Mouse (Mus musculus) heart, adult 18-20 months (tissue): ENCODE results near the gene Stub1. TPM values are rescaled to one million over a fixed set of nuclear protein-coding genes. Genes with fewer than 3 reads are reported as not detected.

ENCODE experiments used
- DNase-seq, 2 experiments: peaks; one replicate each; pipeline ENCODE4 v3.0.0; 2021 to 2022; ENCODE audit warnings: mixed read lengths in 1 of 2
- total RNA-seq, 2 experiments: library from RNA; stranded (reverse); gene quantifications; 2 replicates each; pipeline ENCODE4 v1.2.3; 2021

Gene Stub1
- total RNA-seq, 2 experiments from 2014 or later = 113 to 128 TPM

DNA sequence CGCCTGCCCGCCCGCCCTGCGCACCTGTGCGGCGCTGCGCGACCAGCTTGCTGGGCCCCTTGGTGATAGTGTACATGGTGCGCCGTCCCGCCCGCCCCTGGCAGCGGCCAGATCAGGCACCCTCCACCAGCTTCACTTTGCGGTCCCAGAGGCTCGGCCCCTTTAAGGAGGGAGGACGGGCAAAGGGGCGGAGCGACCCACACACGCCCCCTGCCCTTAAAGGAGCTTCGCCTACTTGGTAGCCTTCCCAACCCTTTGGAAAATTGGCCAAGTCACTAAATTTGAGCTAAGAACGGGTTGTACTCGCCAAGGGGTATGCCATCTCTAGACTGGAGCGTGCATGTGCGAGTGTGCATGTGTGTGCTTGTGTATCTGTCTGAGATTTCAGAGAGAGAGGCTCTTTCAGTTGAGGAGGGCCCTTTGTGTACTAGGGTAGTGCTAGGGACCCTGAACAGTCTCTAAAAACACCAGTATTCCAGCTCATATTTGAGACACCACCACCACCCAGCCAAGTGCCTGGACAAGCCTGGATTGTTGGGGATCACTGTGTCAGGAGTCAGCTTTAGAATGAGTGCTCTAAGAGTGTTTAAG, 35.5 kb upstream of the Stub1 start, which contains the start of gene Mcrip2:
TSS of gene Mcrip2 (minus strand) at position 164 of the 591 bp plus-strand sequence.
- peak; percentile 89 to 92 for DNase-seq

DNA sequence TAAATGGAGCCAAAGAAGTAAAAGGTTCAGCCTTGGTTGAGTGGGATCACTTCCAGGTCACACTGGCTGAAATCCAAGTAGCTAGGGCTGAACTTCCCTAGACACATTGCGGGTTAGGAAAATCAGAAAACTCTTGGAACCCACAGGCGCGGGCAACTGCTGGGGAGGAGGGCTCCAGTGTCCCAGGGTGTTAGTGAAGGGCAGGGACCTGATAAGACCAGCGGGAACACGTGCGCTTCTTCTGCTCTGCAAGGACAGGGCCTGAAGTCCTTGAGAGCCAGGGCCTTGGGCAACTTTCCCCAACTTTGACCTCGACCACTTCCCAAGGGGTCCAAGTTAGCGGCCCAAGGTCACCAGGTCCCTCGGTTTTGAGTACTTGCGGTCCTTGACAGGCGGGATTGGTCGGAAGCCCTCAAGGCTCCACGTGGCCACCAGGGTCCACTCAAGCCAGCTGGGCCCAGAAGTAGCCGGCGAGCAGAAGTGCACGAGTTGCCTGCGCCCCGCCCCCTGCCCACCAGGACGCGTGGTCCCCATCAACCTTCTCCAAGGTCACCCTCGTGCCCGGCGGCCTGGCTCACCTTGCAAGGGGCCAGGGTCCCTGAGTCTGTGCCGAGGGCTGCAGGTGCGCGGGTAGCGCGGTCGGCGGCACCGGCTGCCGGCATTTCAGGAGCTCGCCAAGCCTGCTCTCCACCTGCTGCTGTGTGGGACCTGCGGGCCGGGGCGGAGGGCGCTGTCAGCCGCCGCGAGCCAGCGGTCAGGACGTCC, 34.8 kb upstream of the Stub1 start:
- DNase-seq = peak; percentile 76 to 82

DNA sequence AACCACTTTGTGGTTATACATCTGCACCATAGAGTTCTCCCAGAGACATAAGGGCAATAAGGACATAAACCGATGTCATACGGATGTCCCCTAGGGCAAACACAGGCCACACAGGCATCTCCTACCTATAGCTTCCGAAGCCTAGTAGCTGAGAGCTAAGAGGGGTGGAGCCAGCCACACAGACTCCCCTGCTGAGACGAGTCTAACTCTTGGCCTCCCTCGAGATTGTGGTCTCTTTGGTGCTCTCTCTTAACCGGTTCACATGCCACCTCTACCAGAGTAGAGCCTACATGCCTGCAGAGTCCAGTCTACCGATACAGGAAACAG, 34.3 kb upstream of the Stub1 start:
- DNase-seq = no peak

DNA sequence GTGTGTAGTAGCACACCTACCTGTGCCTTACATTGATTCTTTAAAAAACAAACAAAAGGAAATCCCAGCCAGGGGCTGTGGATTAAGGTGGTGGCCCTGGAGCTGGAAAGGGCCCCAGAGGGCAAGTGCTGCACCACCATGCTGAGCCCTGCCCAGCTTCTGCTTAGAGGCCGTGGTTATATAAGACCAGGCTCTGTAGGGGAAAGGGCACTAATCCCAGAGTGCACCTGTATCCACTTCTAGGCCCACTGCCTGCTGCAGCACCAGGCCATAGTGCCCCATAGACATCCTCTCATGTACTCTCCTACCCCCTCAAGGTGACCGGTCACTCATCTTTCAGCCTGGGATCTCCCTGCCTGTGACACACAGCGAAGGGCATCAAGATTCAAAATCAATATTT, 33.0 kb upstream of the Stub1 start:
- DNase-seq = peak in 1 of 2 experiments; percentile 62

DNA sequence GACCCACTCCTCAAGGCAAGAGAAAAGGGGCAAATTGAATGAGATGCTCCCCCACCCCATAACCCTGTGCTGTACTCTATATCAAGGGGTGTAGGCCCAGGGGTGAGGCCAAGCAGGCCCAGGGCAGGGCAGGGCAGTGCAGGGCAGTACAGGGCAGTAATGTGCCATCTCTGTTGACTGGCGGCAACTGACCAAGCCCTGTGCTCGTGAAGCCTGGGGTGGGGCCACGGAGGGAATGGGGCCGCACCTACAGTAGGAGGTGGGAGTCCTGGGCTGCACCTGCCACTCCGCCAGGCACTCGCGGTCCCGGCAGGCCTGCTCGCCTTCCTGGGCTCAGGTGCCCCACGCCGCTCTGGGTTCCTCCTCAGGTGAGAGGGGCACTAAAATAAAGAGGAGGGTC, 32.1 kb upstream of the Stub1 start:
- DNase-seq = no peak

DNA sequence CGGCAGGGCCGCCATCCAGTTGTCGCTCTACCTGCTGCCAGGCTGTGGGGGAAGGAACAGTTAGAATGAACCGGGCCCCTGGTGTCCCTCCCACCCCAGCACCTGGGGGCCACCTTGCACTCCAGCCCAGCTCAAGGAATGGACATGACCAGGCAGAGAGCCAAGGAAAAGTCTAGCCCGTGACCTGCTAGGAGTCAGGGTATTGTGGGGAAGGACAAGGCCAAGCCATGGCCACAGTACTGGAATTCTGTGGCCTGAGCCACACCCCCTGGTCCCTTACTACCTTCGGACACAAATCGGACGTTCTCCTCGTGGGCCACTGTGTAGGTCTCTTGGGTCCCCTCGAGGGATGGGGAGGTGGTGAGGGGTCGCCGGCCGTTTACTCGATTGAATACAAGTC, 31.1 kb upstream of the Stub1 start:
- DNase-seq = no peak

DNA sequence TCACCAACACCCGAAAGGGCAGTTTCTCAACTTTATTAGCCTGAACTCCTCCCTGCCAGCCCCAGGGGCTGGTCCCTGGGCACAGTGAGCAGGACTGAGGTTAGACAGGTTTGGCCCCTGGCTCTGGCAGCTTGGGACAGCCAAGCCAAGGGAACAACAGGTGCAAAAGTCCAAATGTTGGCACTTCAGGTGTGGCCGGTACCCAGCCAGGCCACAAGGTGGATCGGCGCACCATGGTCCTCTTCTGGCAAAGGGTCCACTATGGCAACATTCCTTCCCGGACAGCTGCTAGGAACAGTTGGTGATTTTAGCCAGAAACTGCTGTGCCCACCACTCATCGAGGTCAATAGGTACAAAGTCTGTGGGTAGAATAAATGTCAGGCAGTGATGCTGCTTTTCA, 30.5 kb upstream of the Stub1 start:
- DNase-seq = no peak

DNA sequence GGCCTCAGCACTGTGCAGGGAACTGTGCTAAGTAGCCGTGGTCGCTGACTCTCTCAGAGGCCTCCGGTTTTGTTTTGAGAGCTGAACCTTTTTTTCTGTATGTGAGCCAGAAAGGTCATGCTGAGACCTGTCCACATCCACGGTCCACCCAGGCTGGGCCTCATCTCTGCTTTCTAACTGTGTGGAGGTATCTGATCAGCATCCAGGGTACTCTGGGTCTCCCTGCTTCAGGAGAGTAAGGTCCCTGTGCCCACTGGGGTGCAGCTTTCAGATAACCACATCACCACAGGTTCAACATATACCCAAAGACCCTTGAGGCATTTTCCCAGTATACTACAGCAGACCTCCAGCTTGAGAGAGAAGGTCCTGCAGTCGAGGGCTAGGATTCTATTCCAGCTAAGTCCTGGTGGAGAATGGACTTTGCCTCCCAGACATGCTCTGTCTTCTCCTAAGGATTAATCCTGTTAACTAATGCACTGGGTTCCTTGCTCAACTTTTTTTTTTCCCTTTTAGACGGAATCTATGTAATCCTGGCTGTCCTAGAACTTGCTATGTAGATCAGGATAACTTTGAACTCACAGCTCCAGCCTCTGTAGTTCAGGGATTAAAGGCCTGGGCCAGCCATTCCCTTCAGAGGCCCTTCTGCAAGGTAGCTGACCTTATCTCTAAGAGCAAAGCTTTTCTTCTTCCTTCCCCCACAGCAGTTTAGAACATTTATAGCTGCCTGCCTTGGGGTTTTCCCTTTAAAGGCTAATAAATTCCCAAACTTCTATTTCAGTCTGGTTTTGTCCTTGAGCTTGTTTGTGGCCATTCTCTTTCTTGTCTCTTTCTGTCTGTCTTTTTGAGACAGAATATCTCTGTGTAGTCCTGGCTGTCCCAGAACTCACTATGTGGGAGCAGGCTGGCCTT, 28.8 kb upstream of the Stub1 start:
- DNase-seq = no peak

DNA sequence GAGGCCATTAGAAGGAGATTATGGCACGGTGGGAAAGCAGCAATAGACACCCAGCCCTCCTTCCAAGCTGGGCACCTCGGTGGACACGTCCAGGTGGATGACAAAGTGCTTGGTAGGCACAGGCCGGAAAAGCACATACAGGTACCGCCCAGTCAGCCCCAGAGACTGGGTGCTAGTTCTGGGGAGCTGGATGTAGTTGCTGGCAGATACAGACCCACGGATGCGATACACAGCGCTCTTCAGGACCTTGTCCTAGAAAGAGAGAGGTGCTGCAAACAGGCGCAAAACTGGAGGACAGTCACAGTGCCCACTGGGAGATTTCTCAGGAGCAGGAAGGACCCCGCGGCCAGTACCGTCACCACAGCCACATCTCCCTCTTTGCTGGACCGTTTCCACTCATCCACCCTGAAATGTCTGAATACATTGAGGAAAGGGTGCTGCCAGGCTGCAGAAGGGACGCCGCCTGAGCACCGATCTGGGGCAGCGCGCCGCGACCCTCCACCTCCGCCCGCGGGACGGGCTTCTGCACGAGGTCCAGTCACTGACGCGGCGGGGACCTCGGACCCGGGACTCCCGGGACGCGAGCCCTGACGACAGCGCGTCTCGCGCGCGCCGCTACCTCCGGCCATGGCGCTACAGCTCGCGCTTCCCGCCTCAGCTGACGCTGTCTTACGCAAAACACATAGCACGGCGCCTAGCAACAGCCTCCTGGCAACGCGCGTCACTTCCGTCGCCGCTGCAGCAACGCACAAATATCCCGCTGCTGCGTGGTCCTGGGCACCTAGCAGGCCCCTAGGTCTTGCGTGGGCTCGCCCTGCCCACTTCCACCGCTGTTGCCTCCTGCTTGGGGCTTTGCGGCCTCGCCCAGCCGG, 27.9 kb upstream of the Stub1 start, which contains the start of gene Wdr90:
TSS of gene Wdr90 (minus strand) at position 670 of the 872 bp plus-strand sequence.
- peak; percentile 92 to 95 for DNase-seq

DNA sequence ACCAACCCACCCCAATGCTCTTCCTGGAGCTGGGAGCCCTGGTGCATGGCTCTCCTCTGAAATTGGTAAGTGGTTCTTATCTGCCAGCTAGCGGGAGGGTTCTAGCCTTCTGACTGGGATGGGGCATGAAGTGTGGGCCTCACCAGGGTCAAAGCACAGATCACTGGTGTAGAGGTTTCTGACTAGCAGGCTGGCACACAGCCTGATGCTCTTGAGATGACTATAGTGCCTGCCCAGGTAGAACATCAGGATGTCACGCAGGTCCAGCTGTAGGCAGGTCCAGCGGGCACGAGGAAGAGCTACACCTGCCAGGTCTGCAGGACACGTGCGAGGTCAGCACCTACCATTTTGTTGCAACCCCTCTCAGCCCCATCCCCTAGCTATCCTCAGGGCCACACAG, 27.0 kb upstream of the Stub1 start:
- no peak for DNase-seq

DNA sequence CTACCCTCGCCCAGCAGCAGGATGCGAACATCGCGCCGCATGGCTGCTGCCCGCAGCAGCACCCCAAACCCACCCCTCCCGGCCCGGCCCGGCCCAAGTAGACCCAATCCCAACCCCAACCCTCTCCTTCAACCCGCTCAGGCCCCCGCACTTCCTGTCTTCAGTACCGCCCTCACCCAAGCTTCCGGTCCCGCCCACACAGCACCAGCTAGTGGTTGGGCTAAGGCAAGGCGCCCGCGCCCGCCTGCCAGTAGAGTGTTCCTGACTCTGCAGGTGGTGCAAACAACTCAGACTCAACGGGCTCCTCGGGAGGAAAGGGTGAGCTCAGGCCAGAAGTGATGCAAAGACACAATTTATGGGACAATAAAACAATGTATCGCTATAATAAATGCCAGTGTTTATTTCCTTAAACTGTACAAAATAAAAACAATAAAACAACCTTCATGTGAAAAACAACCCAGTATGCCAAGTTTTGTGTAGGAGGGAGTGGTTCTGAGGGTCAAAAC, 11.2 kb upstream of the Stub1 start, which contains the start of gene Rhot2:
TSS of gene Rhot2 (minus strand) at position 456 of the 506 bp plus-strand sequence.
- peak; percentile 97 to 98 for DNase-seq

DNA sequence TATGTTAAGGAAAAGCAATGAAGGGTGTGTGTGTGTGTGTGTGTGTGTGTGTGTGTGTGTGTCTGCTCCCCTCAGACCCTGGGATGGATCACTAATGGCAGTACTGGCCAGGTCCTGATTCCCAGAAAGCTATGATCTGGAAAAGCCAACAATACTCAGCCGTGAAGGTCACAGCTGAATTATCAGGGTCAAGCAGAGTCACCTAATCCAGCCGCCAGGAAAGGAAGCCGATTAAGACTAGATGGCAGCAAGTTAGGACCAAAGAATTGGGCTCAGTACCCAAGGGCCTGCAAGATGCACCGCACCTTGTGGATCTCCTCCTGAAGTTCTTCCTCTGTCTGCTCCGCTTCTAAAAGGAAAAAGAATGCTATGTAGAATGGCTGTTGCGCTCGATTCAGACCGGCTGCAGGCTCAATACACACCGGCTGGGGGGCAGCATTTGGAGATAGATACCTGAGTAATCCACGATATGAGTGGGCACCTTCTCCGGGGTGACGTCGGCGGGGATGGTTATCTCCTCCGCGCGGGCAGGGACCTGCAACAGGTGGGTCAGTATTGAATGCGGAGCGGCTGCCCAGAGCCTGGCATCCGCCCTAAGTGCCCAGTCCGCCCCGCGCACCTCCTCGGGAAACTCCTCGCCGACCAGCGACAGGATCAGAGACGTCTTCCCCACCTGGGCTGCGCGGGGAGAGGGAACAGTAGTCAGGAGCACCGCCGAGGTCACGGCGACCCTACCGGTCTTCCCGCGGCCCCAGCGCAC, 10.6 kb upstream of the Stub1 start:
- peak in 1 of 2 experiments; percentile 35 for DNase-seq

DNA sequence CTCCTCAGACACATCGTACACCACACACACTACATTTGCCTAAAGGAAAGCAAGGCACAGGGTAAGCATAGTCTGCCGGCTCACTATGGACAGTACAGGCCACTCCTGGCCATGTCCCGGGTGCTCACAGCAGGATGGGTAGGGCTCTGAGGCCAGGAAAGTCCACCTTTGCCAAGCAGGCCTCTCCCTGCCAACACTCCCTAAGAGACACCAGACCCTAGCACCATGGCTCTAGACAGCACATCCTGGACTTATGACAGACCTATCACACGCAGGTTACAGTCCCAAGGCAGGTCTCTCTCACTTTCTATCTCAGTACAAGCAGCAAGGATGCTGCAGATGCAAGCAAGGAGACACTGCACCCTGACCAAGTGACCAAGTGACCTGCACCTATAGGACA, 9.9 kb upstream of the Stub1 start:
- DNase-seq = no peak

DNA sequence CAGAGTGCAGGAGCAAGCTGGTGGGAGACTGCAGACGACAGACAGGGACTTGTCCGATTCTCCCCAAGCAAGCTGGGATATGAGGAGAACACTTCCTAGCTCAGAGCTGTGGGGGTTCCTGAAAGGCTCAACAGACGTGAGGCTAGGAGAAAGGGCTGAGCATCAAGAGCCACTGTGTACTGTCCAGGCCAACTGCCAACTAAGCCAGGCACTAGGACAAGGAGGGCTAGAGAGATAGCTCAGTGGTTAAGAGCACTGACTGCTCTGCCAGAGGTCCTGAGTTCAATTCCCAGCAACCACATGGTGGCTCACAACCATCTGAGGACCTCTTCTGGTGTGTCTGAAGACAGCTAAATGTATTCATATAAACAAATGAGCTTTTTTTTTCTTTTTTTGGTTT, 9.3 kb upstream of the Stub1 start:
- no peak for DNase-seq

DNA sequence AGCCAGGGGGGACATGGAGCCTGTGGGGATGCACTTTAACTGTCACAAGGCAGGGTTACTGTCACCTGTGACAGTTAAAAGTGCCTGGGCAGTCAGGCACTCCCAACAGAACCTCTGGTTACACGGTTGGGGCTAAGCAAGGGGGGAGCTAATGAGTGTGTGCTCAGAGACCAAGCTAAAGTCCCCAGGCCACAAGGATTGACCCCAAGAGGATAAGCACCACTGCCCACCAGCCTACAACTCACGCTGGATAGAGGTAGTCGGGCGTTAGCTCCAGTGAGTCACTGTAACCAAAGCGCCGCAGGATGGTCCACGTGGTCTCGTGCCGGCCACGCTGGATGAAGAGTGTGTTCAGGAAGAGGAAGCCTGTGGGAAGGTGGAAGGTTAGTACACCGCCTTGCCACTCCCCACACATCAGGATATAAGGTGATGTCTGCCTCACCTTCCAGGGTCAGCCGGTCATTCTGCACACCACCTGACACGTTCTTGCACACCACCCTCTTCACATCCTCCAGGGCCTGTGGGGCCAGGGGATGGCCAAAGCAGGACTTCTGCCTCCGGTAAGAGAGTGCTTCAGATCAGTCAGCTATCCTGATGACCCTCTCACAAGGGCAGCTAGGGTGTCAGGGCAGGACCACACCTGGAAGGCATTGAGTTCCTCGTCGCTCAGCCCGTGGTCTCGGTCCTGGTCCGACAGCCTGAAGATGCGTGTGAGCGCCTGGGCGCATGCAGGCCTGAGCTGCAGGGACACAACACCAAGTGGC, 8.1 kb upstream of the Stub1 start, which contains the start of gene Gm20683:
TSS of gene Gm20683 (minus strand) at position 647 of the 764 bp plus-strand sequence.
- no peak for DNase-seq

DNA sequence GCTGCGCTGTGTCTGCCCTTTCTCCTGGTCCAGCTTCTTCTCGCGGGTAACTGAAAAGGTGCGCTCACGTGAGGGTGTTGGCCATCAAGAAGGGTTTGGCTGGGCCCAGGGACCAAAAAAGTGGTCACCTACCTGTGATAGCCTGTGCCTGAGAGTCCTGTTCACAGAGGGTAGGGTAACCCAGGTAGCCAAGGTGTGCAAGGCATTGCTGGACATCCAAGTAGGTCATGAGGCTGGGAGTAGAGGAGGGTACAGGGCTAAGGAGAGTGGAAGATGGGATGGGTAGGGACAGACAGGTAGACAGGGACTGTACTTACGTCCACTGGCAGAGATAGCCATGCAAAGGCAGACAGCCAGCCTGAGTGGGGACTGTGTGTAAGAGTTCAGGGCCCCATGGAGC, 7.3 kb upstream of the Stub1 start:
- DNase-seq = no peak

DNA sequence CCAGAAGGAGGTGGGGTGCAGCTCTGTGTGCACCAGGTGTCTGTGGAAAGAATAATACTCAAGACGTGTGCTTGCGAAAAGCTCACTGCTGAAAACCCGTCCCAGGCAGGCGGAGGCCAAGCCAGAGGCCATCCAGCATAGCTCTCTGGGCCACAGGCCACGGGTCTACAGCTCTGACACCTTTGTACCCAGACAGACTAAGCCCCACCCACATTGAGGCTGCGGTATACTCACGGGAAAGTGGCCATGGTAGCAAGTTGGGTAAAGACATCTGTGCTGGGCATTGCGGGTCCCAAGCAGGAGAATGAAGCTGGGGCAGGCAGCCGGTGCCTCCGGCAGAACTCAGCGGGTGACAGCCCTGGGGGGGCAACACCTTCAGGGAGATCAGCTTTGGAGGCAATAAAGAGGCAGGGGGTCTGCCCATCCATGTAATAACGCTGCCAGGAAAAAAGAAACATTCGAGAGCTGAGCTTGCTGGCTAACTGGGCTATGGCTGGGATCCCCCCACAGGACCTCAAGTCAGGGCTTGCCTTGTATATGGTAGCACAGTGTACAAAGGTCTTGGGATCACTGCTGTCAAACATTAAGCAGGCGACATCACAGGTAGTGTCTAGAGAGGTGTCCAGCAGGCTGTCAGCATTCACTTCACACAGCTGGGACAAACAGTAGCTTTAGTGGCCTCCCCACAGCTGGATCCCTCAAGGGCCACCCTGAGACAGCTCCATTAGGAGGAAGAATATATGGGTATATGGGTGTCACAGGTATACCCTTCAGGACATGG, 6.4 kb upstream of the Stub1 start:
- DNase-seq = no peak

DNA sequence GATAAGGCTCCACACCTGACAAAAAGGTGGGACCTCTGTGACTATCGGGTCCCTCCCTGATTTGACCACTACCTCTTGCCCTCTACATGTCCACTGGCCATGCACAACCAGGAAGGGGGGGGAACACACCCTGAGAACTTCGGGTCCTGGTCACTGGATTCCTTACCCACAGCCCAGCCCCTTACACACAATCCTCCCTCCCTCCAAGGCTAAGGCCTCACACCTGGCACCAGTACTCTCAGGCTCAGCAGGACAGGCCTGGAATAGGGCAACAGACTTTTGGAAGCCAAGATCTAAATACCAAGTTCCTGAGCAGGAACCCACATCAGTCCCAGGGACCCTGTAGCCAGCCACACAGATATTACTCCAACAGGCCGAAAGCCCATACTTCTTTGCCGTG, 5.7 kb upstream of the Stub1 start:
- DNase-seq = no peak

DNA sequence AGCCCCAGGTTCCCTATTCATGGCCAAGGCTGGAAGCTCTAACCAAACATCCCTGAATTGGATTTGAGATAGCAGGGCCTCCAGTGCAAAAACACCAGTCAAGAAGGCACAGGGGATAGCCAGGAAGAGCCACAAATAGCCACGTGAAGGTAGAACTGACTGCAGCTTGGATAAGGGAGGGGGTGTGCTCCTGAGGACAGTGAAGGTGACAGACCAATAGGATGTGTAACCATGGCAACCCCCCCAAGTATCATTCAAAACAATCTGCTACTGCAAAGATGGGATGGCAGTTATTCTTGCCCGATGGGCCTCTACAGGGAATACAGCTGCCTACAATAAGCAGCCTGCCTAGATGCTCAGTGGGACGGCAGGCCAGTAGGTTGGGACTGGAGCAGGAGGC, 4.3 kb upstream of the Stub1 start:
- DNase-seq = no peak
